Mouse (Mus musculus) 3T3-L1 (cell line): Measurements from ENCODE around the gene Rbbp7.
A peak's percentile ranks its signal among the peaks of the same experiment; 100 is the strongest.

Source experiments
- DNase-seq: peaks from one replicate; pipeline ENCODE4 v3.0.0-alpha.2; 2015; ENCODE audit warnings: low read depth, low spot score

Rbbp7 gene

GRCm38 (mm10) chrX:162828016-162828415 lies 67.8 kb downstream of the Rbbp7 start:
- peak; percentile 55 for DNase-seq
